Mouse (Mus musculus): ENCODE data around the gene Slc22a17.
"Not testable (repeated sequence)": the region's sequence is repeated elsewhere in the genome, so short reads cannot be mapped to it uniquely, and the experiment has no call there.

The Slc22a17 gene

DNA sequence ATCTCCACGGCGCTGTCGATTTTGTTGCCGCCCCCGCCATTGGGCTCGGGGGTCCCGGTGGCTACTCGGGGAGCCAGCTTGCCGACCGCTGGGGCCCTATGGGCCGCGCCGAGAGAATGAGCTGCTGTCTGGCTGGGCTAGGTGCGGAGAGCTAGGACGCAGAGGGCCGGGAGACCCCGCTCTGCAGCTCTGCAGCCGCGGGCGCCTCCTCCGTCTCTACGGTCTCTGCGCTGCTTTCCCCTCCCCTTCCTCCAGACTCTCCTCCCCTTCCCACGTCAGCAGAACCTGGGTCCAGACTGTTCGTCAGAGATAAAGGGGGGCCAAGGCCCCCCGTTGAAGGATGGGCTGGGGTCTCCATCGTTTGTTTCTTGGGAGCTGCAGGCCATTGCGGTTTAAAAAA lies at the start of gene Slc22a17:
Gene Slc22a17, minus strand, starts transcription at position 247 of the 400 bp plus-strand sequence.
- in situ Hi-C loops (cut with MboI, MseI), result loop anchor here (10.0 kb wide), 1 partner anchor 332 kb away; no protein-coding TSS in a partner anchor

DNA sequence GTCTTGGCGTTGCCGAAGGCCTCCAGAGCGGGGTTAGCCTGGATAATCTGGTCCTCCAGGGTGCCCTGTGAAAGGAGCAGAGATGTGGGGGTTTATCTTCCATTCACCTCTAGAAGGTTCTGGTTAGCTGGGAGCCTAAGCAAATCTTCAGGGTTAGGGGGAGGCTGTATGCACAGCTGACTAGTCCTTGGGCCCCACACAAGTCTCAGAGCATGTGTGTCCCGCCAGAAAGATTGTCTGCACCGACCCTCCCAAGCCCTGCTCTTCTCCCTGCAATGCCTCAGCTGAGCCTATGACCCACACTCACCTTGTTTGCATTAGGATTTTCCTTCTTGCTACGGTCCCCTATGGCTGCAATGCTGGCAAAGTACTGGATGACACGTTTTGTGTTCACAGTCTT lies 49.8 kb upstream of the Slc22a17 start:
- in situ Hi-C loops (cut with MboI, MseI), result loop anchor here (25.0 kb wide), 1 partner anchor 1050 kb away; the partner anchor contains the start of gene Mcpt1

DNA sequence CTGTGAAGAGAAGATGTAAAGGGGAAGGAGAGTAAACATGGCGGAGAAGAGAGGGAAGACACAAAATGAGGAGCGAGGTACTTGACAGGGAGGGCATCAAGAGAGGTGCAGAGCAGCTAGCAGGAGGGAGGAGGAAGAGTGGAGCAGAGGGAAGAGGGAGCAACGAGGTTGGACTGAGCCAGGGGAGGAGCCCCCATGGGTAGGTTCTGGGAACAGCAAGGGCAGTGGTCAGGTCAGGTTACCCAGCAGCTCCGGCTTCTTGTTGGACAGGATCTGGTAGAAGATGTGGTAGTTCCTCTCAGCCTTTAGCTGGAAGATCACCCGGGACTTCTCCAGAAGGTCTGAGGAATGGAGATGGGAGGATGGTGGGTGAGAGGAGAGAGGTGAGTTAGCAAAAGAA lies 48.6 kb upstream of the Slc22a17 start:
- in situ Hi-C loops (cut with MboI, MseI), result loop anchor here (25.0 kb wide), 1 partner anchor 1051 kb away; the partner anchor contains the start of gene Mcpt1

DNA sequence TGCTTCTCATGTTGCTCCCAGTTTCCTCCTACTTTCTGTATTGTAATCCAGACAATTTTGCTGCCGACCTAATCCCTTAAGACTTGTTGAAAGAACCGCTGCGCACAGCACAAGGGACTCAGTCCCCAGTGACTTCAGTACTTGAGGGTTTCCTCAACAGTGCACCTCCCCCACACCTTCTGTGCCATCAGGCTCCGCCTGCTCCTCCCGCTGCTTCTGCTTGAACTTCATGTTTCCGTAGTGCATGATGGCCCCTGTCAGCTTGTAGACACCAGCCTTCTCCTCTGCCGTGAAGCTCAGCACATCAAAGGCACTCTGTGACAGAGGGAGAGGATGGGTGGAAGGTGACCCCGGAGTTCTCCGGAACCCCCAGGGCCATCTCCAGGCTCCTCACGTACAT lies 47.8 kb upstream of the Slc22a17 start:
- in situ Hi-C loops (cut with MboI, MseI), result loop anchor here (25.0 kb wide), 1 partner anchor 1052 kb away; the partner anchor contains the start of gene Mcpt1

DNA sequence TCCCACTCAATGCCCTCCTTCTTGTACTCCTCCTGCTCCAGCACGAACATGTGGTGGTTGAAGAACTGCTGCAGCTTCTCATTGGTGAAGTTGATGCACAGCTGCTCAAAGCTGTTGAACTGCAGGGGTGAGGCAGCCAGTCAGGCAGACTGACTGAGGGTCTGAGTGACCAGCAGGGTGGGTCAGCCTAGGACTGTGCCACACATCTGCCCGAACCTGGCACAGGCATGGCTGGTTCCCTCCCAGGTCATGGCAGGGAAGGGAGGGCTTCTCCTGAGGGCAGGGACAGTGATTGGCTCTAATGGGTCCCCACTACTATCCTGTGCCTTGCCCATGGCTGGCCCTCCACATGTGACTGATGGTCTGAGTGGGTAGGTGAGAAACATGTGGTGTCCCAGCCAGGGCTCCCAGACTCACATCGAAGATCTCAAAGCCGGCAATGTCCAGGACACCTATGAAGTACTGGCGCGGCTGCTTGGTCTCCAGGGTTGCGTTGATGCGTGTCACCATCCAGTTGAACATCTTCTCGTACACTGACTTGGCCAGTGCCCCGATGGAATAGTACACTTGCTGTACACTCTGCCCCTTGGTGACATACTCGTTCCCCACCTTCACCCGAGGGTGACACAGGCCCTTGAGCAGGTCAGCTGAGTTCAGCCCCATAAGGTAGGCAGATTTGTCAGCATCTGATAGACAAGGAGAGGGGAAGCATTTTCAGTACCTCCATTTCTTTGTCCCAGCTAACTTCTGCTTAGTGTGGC lies 47.1 kb upstream of the Slc22a17 start:
- in situ Hi-C loops (cut with MboI, MseI), result loop anchor here (25.0 kb wide), 1 partner anchor 1052 kb away; the partner anchor contains the start of gene Mcpt1

DNA sequence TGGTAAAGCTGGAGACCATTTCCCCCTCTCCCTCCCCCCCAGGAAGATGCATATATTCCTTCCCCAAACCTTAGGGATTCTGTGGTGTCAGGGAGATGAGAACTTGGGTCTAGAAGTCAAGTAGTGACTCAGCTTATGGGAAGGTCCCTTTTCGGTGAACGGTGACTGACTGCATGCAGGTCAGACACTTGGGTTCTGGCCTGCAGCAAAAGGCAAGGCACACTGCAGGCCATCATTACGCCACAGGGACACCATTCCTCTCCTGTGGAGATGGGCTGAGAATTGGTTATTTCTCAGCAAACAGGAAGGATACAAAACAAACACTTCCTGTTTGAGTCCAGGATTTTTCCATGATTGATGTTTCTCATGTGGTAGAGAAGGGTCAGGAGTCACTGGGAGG lies 46.3 kb upstream of the Slc22a17 start:
- in situ Hi-C loops (cut with MboI, MseI), result loop anchor here (25.0 kb wide), 1 partner anchor 1053 kb away; the partner anchor contains the start of gene Mcpt1

DNA sequence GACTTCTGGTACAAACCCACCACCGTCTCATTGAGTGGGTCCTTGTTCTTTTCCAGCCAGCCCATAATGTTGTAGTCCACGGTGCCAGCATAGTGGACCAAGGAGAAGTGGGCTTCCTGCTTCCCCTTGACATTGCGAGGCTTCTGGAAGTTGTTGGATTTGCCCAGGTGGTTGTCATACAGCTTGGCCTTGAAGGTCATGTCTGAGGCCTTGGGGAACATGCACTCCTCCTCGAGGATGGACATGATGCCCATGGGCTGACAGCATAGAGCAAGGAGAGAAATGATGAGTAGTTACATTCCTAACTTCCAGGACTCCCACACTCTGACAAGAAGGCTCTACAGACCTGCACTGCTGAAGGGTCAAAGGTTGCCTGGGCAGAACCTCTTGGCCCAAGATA lies 45.6 kb upstream of the Slc22a17 start:
- in situ Hi-C loops (cut with MboI, MseI), result loop anchor here (25.0 kb wide), 1 partner anchor 1054 kb away; the partner anchor contains the start of gene Mcpt1

DNA sequence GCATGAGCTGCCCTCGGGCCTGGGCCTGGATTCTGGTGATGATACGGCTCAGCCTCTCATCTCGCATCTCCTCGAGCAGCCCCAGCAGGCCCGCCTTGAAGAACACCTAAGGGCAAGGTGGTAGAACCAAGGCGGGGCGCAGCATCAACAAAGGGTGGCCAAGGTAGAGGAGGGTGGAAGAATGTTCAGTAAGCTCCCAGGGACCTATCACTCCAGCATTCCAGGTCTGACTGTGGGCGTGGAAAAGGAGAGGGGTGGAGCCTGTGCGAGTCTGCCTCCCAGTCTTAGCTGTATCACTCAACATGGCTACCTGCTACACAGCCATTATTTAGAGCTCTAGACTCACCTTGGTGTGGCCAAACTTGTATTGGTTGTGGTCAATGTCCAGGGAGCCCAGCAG lies 43.6 kb upstream of the Slc22a17 start:
- in situ Hi-C loops (cut with MboI, MseI), result loop anchor here (25.0 kb wide), 1 partner anchor 1056 kb away; the partner anchor contains the start of gene Mcpt1

DNA sequence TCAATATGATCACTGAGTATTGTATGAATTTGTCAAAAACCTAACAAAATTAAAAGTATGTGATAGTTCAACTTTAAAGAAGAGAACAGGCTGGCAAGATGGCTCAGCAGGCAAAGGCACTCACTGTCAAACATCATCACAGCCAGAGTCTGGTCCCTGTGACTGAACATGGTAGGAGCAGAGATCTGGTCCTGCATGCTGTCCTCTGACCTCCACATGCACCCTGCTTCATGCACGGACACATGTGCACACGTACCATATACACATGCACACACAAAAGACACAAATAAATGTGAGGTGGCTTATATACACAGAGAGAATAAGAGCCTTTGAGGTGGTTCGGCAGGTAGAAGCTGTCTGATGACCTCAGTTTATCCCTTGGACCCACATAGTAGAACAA lies 42.5 kb upstream of the Slc22a17 start:
- in situ Hi-C loops (cut with MboI, MseI), result loop anchor here (25.0 kb wide), 1 partner anchor 1057 kb away; the partner anchor contains the start of gene Mcpt1

DNA sequence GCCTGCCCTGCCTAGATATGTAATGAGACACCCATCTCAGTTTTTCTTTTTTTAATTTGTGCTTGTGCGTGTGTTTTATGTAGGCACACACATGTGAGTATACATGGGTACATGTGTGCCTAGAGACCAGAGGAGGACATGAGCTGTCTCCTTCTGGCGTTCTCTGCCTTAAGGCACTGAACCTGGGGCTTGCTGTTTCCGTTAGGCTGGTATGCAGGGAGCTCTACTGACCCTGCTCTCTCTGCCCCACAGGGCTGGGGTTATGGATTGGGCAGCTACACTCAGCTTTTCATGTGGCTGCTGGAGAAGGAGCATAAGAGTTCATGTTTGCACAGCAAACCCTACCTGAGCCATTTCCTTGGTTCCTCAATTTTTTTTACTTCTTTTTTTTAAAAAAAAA lies 41.5 kb upstream of the Slc22a17 start:
- in situ Hi-C loops (cut with MboI, MseI), result loop anchor here (25.0 kb wide), 1 partner anchor 1058 kb away; the partner anchor contains the start of gene Mcpt1

DNA sequence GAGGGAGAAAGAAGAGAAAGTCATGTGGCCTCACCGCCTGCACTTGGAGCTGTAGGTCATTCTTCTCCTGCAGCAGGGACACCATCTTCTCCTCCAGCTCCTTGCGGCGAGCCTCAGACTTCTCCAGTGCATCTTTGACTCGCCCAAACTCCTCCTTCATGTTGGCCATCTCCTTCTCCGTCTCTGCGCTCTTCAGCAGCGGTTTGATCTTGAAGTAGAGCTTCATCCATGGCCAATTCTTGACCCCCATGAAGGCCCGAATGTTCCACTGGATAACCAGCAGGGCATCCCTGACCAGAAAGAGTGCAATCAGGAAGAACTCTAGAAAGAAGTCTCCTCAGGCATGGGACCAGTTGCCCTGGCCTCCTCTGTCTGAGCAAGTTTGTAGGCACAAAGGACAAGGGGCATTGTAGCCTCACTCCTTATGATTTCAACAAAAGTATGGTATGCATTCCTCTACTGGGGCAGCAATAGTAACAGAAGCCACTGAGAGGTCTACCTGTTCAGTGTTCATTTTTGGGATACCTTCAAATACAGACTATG lies 40.8 kb upstream of the Slc22a17 start:
- in situ Hi-C loops (cut with MboI, MseI), result loop anchor here (25.0 kb wide), 1 partner anchor 1059 kb away; the partner anchor contains the start of gene Mcpt1

DNA sequence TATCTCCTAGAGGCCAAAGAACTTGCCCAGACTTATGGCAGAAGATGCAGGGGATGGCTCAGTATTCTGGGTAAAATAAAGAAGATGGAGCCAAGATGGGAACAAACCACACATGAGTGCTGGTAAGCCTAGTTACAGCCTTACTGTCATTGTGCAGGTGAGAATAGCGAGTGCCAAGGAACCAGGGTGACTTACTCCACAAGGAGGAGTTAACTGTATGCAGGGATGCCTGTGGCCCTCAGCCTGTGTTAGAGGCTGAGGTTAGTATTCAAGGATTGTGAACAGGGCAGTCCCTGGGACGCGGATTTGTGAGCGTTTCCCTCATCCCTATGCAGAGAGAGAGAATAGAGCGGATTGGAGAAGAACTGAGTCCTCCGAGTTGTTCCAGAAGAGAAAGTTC lies 38.7 kb upstream of the Slc22a17 start:
- in situ Hi-C loops (cut with MboI, MseI), result loop anchor here (25.0 kb wide), 1 partner anchor 1061 kb away; the partner anchor contains the start of gene Mcpt1

DNA sequence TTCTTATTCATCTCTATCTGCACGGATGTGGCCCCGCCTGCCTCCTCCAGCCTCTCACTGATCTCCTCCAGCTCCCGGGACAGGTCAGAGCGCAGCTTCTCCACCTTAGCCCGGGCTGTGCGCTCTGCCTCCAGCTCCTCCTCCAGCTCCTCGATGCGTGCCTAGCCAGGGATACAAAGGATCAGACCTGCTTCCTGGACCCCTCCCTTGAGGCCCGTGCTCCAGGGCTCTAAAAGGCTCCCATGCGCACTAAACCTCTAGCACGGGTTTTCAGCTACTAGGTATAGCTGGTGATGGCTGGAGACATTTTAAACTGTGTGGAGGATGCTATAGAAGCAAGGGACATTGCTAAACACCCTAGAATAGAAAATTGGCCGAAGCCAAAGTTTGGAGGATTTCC lies 37.6 kb upstream of the Slc22a17 start:
- in situ Hi-C loops (cut with MboI, MseI), result loop anchor here (25.0 kb wide), 1 partner anchor 1062 kb away; the partner anchor contains the start of gene Mcpt1

DNA sequence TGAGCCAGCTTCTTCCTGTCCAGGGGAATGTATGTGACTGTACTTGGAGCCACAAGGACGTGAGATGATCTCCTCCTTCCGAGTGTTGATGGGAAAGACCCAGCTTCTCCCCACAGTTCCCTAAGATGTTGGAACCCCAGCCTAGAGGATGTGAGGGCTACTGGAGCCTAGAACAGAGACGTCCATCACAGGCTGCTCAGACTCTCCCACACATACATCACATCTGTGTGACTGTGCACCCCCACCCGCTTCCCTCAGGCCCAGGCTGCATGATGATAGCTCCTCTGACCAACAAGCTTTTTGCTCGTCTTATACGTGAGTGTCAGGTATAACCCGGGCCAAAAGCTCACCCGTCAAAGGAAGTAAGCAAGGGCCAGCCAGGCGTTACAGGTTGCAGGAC lies 35.8 kb upstream of the Slc22a17 start:
- in situ Hi-C loops (cut with MboI, MseI), result no loop called here

DNA sequence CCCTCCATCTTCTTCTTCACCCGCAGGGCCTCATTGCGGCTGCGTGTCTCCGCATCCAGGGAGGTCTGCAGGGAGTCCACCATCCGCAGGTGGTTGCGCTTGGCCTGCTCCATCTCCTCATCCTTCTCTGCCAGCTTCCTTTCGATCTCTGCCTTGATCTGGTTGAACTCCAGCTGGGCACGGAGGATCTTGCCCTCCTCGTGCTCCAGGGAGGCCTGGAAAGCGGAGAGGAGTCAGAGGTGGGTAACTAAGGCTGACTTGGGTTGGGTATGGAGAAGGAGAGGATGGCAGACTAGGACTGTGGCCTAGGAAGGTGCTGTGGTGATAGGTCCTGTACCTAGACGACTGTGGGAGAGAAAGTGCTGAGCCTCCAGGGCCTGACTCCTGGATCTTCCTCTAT lies 34.1 kb upstream of the Slc22a17 start:
- in situ Hi-C loops (cut with MboI, MseI), result not testable (repeated sequence)

DNA sequence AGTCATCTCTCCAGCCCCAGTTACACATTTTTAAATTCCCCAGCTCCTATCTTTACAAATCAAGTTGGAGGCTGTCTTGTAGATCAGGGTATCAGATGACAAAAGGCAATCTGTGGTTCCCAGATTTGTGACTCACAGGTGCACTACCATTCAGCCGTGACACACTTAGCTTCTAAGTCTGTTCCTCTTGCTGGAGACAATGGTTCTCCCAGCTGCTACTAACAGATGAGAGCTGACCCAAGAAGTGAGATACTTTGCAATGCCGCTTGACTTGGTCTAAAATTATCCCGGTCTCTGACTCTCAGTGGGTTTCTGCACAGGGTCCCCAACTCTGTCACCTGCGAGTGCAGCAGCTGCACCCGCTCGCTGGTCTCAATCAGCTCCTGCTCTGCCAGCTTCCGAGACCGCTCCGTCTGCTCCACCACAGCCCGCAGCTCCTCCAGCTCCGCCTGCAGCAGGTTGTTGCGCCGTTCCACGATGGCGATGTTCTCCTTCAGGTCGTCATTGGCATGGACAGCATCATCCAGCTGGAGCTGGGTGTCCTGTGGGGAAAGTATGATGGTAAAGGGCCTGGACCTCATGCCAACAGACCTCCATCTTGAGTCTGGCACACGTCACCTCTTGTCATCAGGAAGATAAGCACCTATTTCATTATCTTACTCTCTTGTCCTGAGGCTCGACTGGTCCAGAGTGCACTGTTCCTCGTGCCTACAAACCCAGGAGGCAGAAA lies 33.2 kb upstream of the Slc22a17 start:
- in situ Hi-C loops (cut with MboI, MseI), result no loop called here

DNA sequence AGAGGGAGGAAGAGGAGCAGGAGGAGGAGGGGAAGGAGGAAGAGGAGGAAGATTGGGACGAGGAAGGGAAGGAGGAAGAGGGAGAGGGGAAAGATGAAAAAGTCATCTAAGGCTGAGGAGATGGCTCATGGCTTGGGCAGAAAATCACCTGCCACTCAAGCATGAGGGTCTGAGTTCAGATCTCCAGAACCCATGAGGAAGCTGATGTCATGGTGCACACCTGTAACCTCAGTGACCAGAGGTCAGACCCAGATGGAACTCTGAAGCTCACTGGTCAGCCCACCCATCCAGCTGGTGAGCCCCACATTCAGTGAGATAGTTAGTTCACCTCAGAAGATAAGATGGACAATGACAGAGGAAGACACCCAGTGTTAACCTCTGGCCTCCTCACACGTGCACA lies 32.0 kb upstream of the Slc22a17 start:
- in situ Hi-C loops (cut with MboI, MseI), result no loop called here

DNA sequence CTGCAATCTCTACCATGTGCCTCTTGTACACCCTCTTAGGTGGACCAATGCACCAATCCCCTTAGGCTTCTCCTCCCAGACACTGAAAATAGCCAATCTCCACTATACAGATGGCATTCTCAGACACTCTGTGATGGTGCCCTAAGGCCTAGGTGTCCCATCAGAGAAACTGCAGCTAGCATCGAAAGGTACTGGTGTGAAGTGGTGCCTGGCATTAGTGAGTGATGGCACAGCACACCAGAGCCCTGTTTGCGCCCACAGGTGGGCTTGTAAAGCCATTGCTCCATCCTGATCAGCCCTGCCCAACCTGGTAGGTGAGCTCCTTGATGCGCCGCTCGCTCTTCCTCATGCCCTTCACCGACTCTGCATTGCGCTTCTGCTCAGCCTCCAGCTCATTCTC lies 31.0 kb upstream of the Slc22a17 start:
- in situ Hi-C loops (cut with MboI, MseI), result no loop called here

DNA sequence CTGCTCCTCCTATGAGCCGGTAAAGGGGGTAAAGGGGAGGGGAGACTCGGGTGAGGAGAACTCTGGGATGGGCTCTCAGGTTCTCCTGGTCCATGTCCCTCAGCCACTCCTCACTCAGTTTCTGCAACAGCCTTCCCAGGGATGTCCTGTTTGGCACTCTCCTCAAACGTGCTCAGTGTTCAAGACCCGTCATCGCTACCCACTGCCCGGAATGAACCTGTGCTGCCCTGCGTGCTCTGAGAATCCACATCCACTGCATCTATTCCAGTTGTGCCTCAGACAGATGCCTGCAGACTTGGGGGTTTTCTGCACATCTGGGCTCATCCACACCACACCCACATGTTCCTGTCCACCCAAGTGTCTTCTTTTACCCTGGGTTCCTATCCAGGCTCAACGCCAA lies 29.5 kb upstream of the Slc22a17 start:
- in situ Hi-C loops (cut with MboI, MseI), result no loop called here

DNA sequence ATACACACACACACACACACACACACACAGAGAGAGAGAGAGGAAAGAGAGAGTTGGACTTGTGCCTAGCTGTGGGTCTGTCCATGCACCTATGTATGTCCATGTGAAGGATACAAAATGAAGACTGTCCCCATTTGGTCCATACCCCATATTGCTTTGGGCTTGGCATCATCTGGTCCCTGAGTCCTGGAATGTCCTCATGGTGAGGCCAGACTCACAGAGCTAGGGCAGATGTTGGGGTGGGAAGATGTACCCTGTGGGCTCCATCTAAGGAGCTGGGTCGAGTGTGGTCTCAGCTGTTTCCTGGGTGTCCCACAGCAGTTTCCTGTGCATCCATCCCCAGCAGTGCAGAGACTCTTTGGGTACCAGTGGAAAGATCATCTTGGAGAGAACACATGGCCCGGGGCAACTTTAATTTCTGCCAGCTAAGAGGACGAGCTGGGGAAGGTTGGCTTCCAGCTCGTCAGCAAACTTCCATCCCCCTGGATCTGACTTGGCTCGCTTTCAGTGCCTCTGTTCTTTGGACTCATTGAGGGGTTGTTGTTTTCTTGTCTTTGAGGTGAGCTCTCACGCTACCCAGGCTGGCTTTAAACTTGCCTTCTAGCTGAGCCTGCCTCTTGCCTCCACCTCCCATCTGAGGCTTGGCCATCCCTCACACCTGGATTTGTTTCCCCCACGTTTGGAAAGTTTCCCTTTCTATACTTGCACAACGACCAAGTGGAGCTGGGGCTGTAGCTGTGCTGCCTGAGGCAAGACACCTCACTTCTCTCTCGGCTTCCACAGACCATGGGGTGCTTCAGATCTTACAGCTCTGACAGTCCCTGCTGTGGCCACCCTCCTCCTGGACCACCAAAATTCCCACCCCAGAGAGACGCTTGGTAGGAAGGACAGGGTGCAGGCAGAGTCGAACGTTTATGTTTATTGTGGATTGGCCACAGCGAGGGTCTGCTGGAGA lies 28.4 kb upstream of the Slc22a17 start:
- in situ Hi-C loops (cut with MboI, MseI), result no loop called here

DNA sequence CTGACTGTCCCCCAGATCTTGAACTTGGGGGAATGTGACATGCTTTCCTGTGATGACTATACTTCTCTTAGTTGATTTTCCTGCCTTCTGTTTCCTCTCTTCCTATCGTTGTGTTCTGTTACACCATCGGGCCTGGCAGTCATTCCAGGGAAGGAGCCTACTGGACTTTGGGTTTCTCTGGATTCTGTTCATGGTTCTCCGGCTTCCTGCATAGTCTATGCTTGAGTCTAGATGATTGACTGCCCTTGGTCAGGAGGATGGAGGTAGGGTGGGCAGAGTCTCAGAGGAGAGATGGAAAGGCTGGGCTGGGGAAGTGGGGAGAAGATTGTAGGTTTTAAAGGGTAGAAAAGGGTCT lies 27.2 kb upstream of the Slc22a17 start:
- in situ Hi-C loops (cut with MboI, MseI), result no loop called here
